Mouse (Mus musculus) retina, embryonic 14.5 days (tissue): ENCODE measurements around the gene Usp13.

Experiments used
- DNase-seq: peaks from one replicate; pipeline ENCODE4 v3.0.0-alpha.2; 2015; ENCODE audit warnings: low spot score

Usp13 gene

GRCm38 (mm10) chr3:32939802-32940501 is 122.6 kb downstream of the Usp13 start:
- DNase-seq = no peak

- no peak for DNase-seq
These were observed 130.1 kb downstream of the Usp13 start for GRCm38 (mm10) chr3:32947486-32947885.

GRCm38 (mm10) chr3:32951382-32951781 is 134.0 kb downstream of the Usp13 start:
- DNase-seq = no peak

GRCm38 (mm10) chr3:32961494-32961893 is 144.1 kb downstream of the Usp13 start:
- DNase-seq = no peak

- DNase-seq = peak; percentile 64
These were observed 148.2 kb downstream of the Usp13 start for GRCm38 (mm10) chr3:32965528-32965927.

- no peak for DNase-seq
These were observed 151.5 kb downstream of the Usp13 start for GRCm38 (mm10) chr3:32968671-32969425.

GRCm38 (mm10) chr3:32970257-32970656 is 152.9 kb downstream of the Usp13 start:
- no peak for DNase-seq

- no peak for DNase-seq
These were observed 161.9 kb downstream of the Usp13 start for GRCm38 (mm10) chr3:32979238-32979637.

GRCm38 (mm10) chr3:32979981-32980380 is 162.6 kb downstream of the Usp13 start:
- no peak for DNase-seq

- peak; percentile 9 for DNase-seq
These were observed 167.8 kb downstream of the Usp13 start for GRCm38 (mm10) chr3:32985141-32985540.
